Mouse (Mus musculus) megakaryocyte, embryonic 14.5 days (primary cell): ENCODE data around the gene Zfp444.

Experiments
- FLI1 ChIP-seq: IDR thresholded peaks from 2 replicates; pipeline ENCODE4 v1.6.1; 2012; ENCODE audit warnings: low read length, inconsistent platforms, mixed read lengths
- GATA1 ChIP-seq: IDR thresholded peaks from 3 replicates; pipeline ENCODE4 v1.6.1; 2012; ENCODE audit warnings: mixed read lengths, low read length, inconsistent platforms, borderline replicate concordance

GRCm38 (mm10) chr7:6152036-6152435 is 20.0 kb upstream of the Zfp444 start:
- TF ChIP-seq FLI1 = no peak
- TF ChIP-seq GATA1 = no peak
